Mouse (Mus musculus) hindbrain, embryonic 13.5 days (tissue): ENCODE results near the gene Tnrc18. TPM values are rescaled to one million over a fixed set of nuclear protein-coding genes. Genes with fewer than 3 reads are reported as not detected.

Source experiments
- ATAC-seq: fragments of 200-750 bp; cut with Nextera tagmentation; 2 replicates; pipeline ENCODE4 v1.8.0; 2017; ENCODE audit warnings: moderate TSS enrichment; ENCODE audit not compliant: low FRiP score
- H3K27ac ChIP-seq: fragments of 300-500 bp; sonication (generic); 2 replicates; pipeline ENCODE4 v1.5.1; 2015; ENCODE audit warnings: inconsistent platforms, mild to moderate bottlenecking, moderate library complexity
- H3K27me3 ChIP-seq: fragments of 300-500 bp; sonication (generic); 2 replicates; pipeline ENCODE4 v1.6.1; 2015; ENCODE audit warnings: mild to moderate bottlenecking, inconsistent platforms
- H3K36me3 ChIP-seq: fragments of 300-500 bp; sonication (generic); 2 replicates; pipeline ENCODE4 v1.6.1; 2015; ENCODE audit warnings: mild to moderate bottlenecking, inconsistent platforms
- H3K4me1 ChIP-seq: fragments of 300-500 bp; sonication (generic); replicated peaks from 2 replicates; pipeline ENCODE4 v1.6.1; 2015; ENCODE audit warnings: inconsistent platforms
- H3K4me2 ChIP-seq: fragments of 300-500 bp; sonication (generic); 2 replicates; pipeline ENCODE4 v1.6.1; 2015; ENCODE audit warnings: inconsistent platforms, mild to moderate bottlenecking, moderate library complexity
- H3K4me3 ChIP-seq: fragments of 300-500 bp; sonication (generic); 2 replicates; pipeline ENCODE4 v1.5.1; 2015; ENCODE audit warnings: mild to moderate bottlenecking, inconsistent platforms
- H3K9ac ChIP-seq: fragments of 300-500 bp; sonication (generic); 2 replicates; pipeline ENCODE4 v1.6.1; 2015; ENCODE audit warnings: mild to moderate bottlenecking, inconsistent platforms
- H3K9me3 ChIP-seq: fragments of 300-500 bp; sonication (generic); 2 replicates; pipeline ENCODE4 v1.6.1; 2016; ENCODE audit warnings: inconsistent platforms
- WGBS: fragments of 180-500 bp; shearing (Covaris S2); methylation state at CpG from one replicate; pipeline ENCODE4 v1.1.7; 2015; 5-methylcytosine and 5-hydroxymethylcytosine counted together
- polyA plus RNA-seq: library from polyadenylated mRNA; unstranded; fragments of >200 nt; fragmentation: Nextera tagmentation; extraction: Ambion mirVana; gene quantifications from 2 replicates; pipeline ENCODE4 v1.2.1, GENCODE M21; 2015

Gene Tnrc18
- polyA plus RNA-seq, 1 experiment from 2014 or later, result 35.8 TPM

DNA sequence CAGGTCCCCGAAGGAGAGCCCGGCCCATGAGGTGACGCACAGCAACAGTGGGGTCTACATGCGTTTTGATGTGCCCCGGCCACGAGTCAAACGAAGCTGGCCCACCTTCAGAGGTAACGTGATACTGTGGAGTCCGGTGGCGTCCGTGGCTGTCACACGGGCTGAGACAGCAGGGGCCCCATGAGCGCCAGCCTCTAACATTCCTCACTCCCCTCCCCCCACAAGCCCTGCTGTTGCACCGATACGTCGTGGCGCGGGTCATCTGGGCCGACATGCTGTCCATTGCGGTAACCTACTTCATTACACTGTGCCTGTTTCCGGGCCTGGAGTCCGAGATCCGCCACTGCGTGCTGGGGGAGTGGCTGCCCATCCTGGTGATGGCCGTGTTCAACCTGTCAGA, 99.0 kb downstream of the Tnrc18 start:
- no peak overlapping the region for H3K27ac ChIP-seq
- no peak for ATAC-seq
- no peak overlapping the region for H3K4me2 ChIP-seq
- H3K4me3 ChIP-seq, result no peak overlapping the region
- H3K27me3 ChIP-seq, result no peaks in the 10 kb centered on the region
- H3K9ac ChIP-seq, result no peak overlapping the region
- H3K9me3 ChIP-seq, result no peaks in the 10 kb centered on the region
- 73% methylated on average over 25 of the region's 25 CpGs for WGBS
- peaks cover 75% of the 10 kb centered on the region for H3K36me3 ChIP-seq
- 0 out of 2 replicates have a peak, but pooled peaks cover 4% of the 10 kb centered on the region for H3K4me1 ChIP-seq

DNA sequence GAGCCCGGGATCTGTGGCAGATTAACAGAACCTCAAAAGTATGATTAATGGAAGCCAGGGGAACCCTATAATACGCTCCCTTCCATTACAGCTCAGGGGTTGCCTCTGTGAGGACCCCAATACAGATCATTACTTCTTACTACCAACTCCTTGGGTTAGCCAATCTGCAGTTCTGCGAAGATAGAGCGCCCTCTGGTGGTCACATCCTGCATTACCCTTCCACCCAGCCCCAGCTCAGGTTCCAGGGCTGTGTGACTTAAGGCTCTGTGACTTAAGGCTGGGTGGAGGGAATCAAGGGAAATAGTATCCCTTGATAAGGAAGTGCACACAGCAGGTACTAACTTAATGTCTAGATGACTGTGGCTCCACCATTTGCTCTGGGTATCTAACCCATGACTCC, 99.4 kb downstream of the Tnrc18 start:
- WGBS, result 23% methylated on average over 4 of the region's 4 CpGs

DNA sequence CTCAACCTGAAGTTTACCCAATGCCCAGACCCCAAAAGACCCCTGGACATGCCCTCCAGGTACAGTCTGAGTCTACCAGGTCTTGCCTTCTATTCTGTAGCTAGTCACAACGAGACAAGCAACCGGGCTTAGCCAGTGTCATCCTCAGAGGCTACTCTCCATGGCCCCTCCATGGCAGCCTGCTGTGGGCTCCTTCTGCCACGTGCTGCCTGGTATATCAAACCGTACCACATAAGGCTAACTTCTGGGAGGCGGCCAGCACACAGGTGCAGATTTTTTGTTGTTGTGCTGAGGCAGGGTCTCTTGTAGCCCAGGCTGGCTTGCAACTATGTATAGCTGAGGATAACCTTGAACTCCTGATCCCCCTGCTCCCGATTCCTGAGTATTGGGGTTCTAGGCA, 101.4 kb downstream of the Tnrc18 start:
- H3K9ac ChIP-seq, result no peak overlapping the region
- no peak overlapping the region for H3K4me2 ChIP-seq
- 83% methylated on average over 6 of the region's 6 CpGs for WGBS
- no peaks in the 10 kb centered on the region for H3K27me3 ChIP-seq
- H3K4me1 ChIP-seq, result no peaks in the 10 kb centered on the region
- H3K36me3 ChIP-seq, result peaks cover 80% of the 10 kb centered on the region
- ATAC-seq, result no peak
- 0 out of 2 replicates have a peak, but pooled peaks cover 2% of the 10 kb centered on the region for H3K9me3 ChIP-seq
- no peak overlapping the region for H3K4me3 ChIP-seq
- H3K27ac ChIP-seq, result no peak overlapping the region

More for the DNA sequence above, 99.4 kb downstream of the Tnrc18 start:
- Histone ChIP-seq H3K9me3 (no peaks in the 10 kb centered on the region), H3K4me2 (no peak overlapping the region), H3K4me3 (no peak overlapping the region), H3K27me3 (no peaks in the 10 kb centered on the region), H3K36me3 (peaks cover 76% of the 10 kb centered on the region), H3K27ac (no peak overlapping the region), H3K9ac (no peak overlapping the region), H3K4me1 (0 out of 2 replicates have a peak, but pooled peaks cover under 1% of the 10 kb centered on the region)
- ATAC-seq, result peak; percentile 64

- H3K4me1 ChIP-seq, result no peaks in the 10 kb centered on the region
- no peak overlapping the region for H3K4me3 ChIP-seq
- WGBS, result 89% methylated on average over 9 of the region's 9 CpGs
- no peak for ATAC-seq
- H3K9me3 ChIP-seq, result 0 out of 2 replicates have a peak, but pooled peaks cover 2% of the 10 kb centered on the region
- no peak overlapping the region for H3K4me2 ChIP-seq
- H3K36me3 ChIP-seq, result peaks cover 83% of the 10 kb centered on the region
- H3K9ac ChIP-seq, result no peak overlapping the region
- H3K27me3 ChIP-seq, result no peaks in the 10 kb centered on the region
- H3K27ac ChIP-seq, result no peak overlapping the region
These were observed 102.4 kb downstream of the Tnrc18 start for GRCm38 (mm10) chr5:142715059-142715458.

- H3K36me3 ChIP-seq, result peaks cover 85% of the 10 kb centered on the region
- no peak overlapping the region for H3K9ac ChIP-seq
- H3K27me3 ChIP-seq, result no peaks in the 10 kb centered on the region
- 0 out of 2 replicates have a peak, but pooled peaks cover 2% of the 10 kb centered on the region for H3K9me3 ChIP-seq
- no peaks in the 10 kb centered on the region for H3K4me1 ChIP-seq
- no peak overlapping the region for H3K27ac ChIP-seq
- no peak overlapping the region for H3K4me3 ChIP-seq
- no peak overlapping the region for H3K4me2 ChIP-seq
- no peak for ATAC-seq
- 92% methylated on average over 10 of the region's 10 CpGs for WGBS
These were observed 103.5 kb downstream of the Tnrc18 start for GRCm38 (mm10) chr5:142713966-142714365.

DNA sequence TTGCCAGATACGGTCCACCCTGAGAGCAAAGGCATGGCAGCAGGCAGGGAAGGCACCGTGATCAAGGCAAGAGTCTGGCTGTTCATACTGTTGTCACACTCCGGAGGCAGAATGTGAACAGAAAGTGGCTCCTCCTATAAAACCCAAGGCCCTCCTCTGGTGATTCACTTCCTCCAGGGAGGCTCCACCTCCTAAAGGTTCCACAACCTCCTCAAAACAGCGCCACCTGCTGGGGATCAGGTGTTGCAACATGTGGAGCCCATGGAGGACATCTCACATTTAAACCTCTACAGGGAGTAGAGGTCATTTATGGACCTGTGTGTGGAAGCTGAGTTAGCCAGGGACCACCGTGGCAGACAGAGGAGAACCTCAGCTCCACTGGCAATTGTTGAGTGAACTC, 105.1 kb downstream of the Tnrc18 start:
- H3K4me1 ChIP-seq, result no peaks in the 10 kb centered on the region
- H3K4me2 ChIP-seq, result no peak overlapping the region
- H3K36me3 ChIP-seq, result peaks cover 88% of the 10 kb centered on the region
- H3K27ac ChIP-seq, result no peak overlapping the region
- no peaks in the 10 kb centered on the region for H3K27me3 ChIP-seq
- no peak overlapping the region for H3K4me3 ChIP-seq
- no peak for ATAC-seq
- 0 out of 2 replicates have a peak, but pooled peaks cover 2% of the 10 kb centered on the region for H3K9me3 ChIP-seq
- no peak overlapping the region for H3K9ac ChIP-seq
- WGBS, result 84% methylated on average over 5 of the region's 5 CpGs

- peaks cover 3% of the 10 kb centered on the region for H3K4me1 ChIP-seq
- H3K4me2 ChIP-seq, result no peak overlapping the region
- H3K9me3 ChIP-seq, result 0 out of 2 replicates have a peak, but pooled peaks cover 2% of the 10 kb centered on the region
- H3K9ac ChIP-seq, result no peak overlapping the region
- ATAC-seq, result no peak
- H3K36me3 ChIP-seq, result peaks cover 82% of the 10 kb centered on the region
- no peaks in the 10 kb centered on the region for H3K27me3 ChIP-seq
- H3K4me3 ChIP-seq, result no peak overlapping the region
- WGBS, result 92% methylated on average over 7 of the region's 7 CpGs
- H3K27ac ChIP-seq, result no peak overlapping the region
These were observed 108.0 kb downstream of the Tnrc18 start for GRCm38 (mm10) chr5:142709436-142709835.

GRCm38 (mm10) chr5:142707709-142708108, 109.8 kb downstream of the Tnrc18 start:
- Histone ChIP-seq H3K4me3 (no peak overlapping the region), H3K27me3 (no peaks in the 10 kb centered on the region), H3K4me2 (no peak overlapping the region), H3K4me1 (peaks cover 20% of the 10 kb centered on the region), H3K27ac (no peak overlapping the region), H3K9ac (no peak overlapping the region), H3K9me3 (0 out of 2 replicates have a peak, but pooled peaks cover 2% of the 10 kb centered on the region), H3K36me3 (peaks cover 72% of the 10 kb centered on the region)
- WGBS, result 91% methylated on average over 5 of the region's 5 CpGs
- no peak for ATAC-seq

DNA sequence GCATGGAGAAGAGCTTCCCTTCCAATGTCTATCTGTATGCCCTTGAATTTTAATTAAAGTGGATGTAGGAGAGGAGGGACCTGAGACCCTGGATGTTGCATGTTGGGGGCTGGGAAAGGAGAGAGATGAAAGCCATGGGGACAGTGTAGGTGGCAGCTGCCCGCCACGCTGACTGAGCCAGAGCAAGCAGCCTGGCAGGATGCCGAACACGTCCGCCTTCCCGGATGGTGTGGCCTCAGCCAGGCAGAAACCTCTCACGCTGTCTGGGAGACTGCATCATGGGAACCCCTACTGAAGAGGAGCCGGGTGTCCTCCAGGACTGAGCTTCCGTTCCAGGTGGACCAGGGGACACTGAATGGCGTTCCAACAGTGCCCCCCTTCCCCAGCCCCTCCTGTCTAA, 113.9 kb downstream of the Tnrc18 start:
- Histone ChIP-seq H3K4me3 (peak overlapping the region; percentile 79), H3K27me3 (peaks cover 15% of the 10 kb centered on the region), H3K4me1 (peaks cover 32% of the 10 kb centered on the region), H3K4me2 (peak overlapping the region; percentile 87), H3K9me3 (no peaks in the 10 kb centered on the region), H3K9ac (peak overlapping the region; percentile 96), H3K36me3 (peaks cover 32% of the 10 kb centered on the region), H3K27ac (peak overlapping the region; percentile 6)
- 47% methylated on average over 10 of the region's 10 CpGs for WGBS
- no peak for ATAC-seq

GRCm38 (mm10) chr5:142702511-142703138, 114.8 kb downstream of the Tnrc18 start:
- WGBS, result 20% methylated on average over 18 of the region's 18 CpGs
- peak overlapping the region; percentile 79 for H3K4me3 ChIP-seq
- H3K9me3 ChIP-seq, result no peaks in the 10 kb centered on the region
- peaks cover 23% of the 10 kb centered on the region for H3K36me3 ChIP-seq
- peaks cover 32% of the 10 kb centered on the region for H3K4me1 ChIP-seq
- no peak for ATAC-seq
- H3K4me2 ChIP-seq, result peak overlapping the region; percentile 87
- peak overlapping the region; percentile 96 for H3K9ac ChIP-seq
- peaks cover 19% of the 10 kb centered on the region for H3K27me3 ChIP-seq
- H3K27ac ChIP-seq, result peak overlapping the region; percentile 62

GRCm38 (mm10) chr5:142701651-142702510, 115.6 kb downstream of the Tnrc18 start:
- H3K9me3 ChIP-seq, result no peaks in the 10 kb centered on the region
- peak overlapping the region; percentile 87 for H3K4me2 ChIP-seq
- H3K4me1 ChIP-seq, result peaks cover 32% of the 10 kb centered on the region
- H3K27me3 ChIP-seq, result peaks cover 19% of the 10 kb centered on the region
- peak overlapping the region; percentile 62 for H3K27ac ChIP-seq
- peaks cover 19% of the 10 kb centered on the region for H3K36me3 ChIP-seq
- H3K4me3 ChIP-seq, result peak overlapping the region; percentile 79
- under 1% methylated on average over 57 of the region's 72 CpGs for WGBS
- H3K9ac ChIP-seq, result peak overlapping the region; percentile 96
- peak; percentile 91 for ATAC-seq

DNA sequence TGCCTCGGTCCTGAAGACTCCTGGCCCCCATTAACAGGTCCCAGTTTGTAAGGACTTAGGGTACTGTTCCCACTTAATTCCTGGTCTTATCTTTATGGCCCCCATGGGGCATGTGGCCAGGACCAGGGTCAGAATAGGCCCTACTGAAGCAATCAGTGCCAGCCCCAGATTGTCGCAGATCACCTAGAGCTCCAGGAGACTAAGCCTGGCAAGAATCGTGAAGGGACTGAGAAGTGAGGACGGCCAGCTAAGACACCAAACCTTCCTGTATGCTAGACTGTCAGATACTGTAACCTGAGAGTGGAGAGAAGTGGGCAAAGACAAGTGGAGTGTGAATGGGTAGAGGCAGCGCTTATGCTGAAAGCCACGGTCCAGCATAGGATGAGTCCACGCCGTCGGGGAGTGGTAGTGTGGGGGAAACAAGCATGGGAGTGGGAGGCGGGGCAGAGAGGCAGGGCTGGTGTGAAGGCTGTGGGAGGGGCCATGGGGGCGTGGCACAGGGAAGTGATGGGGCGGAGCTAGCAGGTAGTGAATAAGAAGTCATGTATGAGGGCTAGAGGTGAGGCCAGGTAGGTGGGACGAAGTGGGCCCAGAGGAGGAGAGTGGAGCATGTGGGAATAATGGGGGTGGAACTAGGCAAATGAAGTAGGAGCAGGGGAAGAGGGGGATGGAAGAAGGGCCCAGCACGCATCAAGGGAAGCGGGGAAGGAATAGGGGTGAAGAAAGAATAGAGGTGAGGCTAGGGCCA, 116.4 kb downstream of the Tnrc18 start:
- H3K36me3 ChIP-seq, result peaks cover 16% of the 10 kb centered on the region
- ATAC-seq, result no peak; the same call in 1 of the 2 replicates
- no peak overlapping the region for H3K9ac ChIP-seq
- WGBS, result 15% methylated on average over 15 of the region's 15 CpGs
- no peaks in the 10 kb centered on the region for H3K9me3 ChIP-seq
- no peak overlapping the region for H3K27ac ChIP-seq
- H3K4me3 ChIP-seq, result peak overlapping the region; percentile 79
- H3K4me1 ChIP-seq, result peaks cover 32% of the 10 kb centered on the region
- peaks cover 19% of the 10 kb centered on the region for H3K27me3 ChIP-seq
- H3K4me2 ChIP-seq, result peak overlapping the region; percentile 87
